Mouse (Mus musculus): ENCODE data around the gene Dlg2.

Dlg2 gene

GRCm38 (mm10) chr7:90539481-90540402 lies 63.3 kb downstream of the Dlg2 start:
- peak; percentile 24 for DNase-seq (ENCODE audit: low read depth, low spot score)

- DNase-seq (ENCODE audit: low read depth, low spot score), result no peak
These were observed 64.4 kb downstream of the Dlg2 start for GRCm38 (mm10) chr7:90540811-90541323.

DNA sequence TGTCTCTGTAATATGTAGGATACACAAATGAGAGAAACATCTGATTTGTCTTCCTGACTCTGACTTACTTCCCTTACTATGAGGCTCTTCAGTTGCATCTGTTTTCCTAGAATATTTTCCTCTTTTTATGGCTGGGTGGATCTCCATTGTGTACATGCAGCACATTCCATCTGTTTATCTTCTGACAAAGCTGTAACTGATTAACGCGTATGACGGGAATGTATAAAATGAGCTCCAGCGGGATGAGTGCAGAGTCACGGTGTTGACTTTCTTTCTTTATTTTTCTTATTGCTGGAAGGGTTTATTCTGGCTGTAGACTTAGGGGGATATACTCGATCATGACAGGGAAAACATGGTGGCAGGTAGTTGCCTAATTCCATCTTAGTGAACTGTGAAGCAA lies 76.9 kb downstream of the Dlg2 start:
- no peak for DNase-seq (ENCODE audit: low read depth, low spot score)

GRCm38 (mm10) chr7:90554421-90554820 lies 77.9 kb downstream of the Dlg2 start:
- no peak for DNase-seq (ENCODE audit: low read depth, low spot score)

- no peak for DNase-seq (ENCODE audit: low read depth, low spot score)
These were observed 92.7 kb downstream of the Dlg2 start for GRCm38 (mm10) chr7:90569130-90569529.

DNA sequence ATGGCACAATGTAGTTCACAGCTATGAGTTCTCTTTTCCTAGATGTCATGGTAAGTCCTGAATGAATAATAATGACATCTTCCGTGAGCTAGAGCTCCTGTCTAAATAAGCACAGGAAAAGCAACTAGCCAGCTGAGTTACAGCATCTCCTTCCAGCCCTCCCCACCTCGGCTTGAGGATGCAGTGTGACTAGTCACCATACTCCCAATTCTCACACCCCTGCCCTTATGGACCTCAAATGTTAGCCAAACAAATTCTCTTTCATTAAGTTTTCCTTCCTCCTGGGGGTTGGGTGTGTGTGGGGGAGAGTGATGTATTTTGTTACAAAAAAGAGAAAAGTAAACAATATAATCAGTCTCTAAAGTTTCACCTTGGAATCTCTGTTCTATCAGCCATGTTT lies 111.3 kb downstream of the Dlg2 start:
- DNase-seq (ENCODE audit: low read depth, low spot score), result no peak

- no peak for DNase-seq (ENCODE audit: low read depth, low spot score)
These were observed 111.8 kb downstream of the Dlg2 start for GRCm38 (mm10) chr7:90588318-90588717.

GRCm38 (mm10) chr7:90609764-90610163 lies 133.3 kb downstream of the Dlg2 start:
- no peak for DNase-seq (ENCODE audit: low read depth, low spot score)

GRCm38 (mm10) chr7:90630546-90630945 lies 154.1 kb downstream of the Dlg2 start:
- no peak for DNase-seq (ENCODE audit: low read depth, low spot score)

DNA sequence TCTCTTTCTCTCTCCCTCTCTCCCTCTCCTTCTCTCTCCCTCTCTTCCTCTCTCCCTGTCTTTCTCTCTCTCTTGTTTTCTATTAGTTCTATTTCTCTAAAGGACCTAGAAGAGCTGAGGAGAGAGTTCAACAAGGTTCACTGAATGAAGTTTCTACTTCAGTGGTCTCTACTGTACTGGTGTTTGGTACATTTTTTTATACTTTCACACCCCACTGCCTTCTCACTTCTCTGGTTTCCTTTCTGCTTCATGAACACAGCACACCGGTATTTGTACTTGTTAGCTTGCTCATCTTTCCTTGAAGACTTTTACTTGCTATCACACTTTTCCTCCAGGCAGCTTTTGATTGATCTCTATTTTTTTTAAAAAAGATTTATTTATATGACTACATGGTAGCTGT lies 173.0 kb downstream of the Dlg2 start:
- no peak for DNase-seq (ENCODE audit: low read depth, low spot score)

DNA sequence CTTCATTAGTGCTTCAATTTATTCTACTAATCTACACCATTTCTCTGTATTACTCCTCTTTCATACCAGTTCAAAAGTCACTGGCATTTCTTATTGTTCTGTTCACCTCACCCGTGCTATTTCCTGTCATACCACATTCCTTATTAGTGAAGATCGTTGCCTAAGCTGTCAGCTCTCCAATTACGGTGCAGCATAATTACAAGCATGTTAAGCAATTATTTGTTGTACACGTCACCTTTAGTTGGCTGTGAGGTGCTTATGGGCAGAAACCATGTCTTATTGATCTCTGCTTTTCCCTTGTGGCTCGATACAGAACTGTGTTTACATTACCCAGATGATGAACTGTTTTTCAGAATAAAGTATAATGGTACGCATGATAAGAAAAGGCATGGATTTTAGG lies 174.7 kb downstream of the Dlg2 start:
- DNase-seq (ENCODE audit: low read depth, low spot score), result no peak

DNA sequence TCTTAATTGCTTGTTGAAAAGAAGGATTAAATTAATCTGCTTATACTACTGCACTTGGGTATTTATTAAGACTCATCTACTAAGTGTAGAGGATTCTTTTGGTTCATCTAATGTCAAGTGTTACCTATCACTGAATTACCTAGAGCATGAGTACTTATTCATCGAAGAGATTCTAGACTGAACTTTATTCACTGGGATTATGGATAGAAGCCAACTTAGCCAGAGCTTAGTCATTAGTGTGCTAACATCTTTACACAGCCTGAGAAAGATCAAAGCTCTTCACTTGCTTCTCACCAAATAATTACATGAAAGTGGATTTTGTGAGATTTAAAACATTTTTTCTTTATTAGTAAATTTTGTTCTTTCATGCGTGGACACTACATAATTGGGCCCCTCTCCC lies 175.1 kb downstream of the Dlg2 start:
- no peak for DNase-seq (ENCODE audit: low read depth, low spot score)

GRCm38 (mm10) chr7:90658593-90658992 lies 182.1 kb downstream of the Dlg2 start:
- DNase-seq (ENCODE audit: low read depth, low spot score), result no peak

DNA sequence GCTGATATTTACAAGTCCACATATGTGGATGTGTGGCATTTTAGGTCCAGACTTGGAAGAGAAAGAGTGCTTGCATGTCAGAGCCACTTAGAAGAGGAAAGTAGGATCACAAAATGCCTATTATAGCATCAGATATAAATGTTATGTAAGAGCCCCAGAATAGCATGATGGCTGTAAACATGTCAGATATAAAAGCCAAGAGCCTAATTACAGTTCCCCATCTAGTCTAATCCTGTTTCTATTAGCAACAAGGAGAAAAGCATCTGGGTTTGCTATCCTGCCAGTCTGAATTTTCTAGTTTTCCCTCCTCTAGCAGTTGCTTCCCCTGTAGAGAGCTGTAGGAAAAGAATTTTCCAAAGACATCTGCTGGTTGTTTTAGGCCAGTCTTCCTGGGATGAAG lies 217.6 kb downstream of the Dlg2 start:
- DNase-seq (ENCODE audit: low read depth, low spot score), result peak; percentile 22

GRCm38 (mm10) chr7:90696181-90696950 lies 219.9 kb downstream of the Dlg2 start:
- no peak for DNase-seq (ENCODE audit: low read depth, low spot score)

- DNase-seq (ENCODE audit: low read depth, low spot score), result no peak
These were observed 226.8 kb downstream of the Dlg2 start for GRCm38 (mm10) chr7:90703163-90703852.

GRCm38 (mm10) chr7:90703951-90704350 lies 227.5 kb downstream of the Dlg2 start:
- no peak for DNase-seq (ENCODE audit: low read depth, low spot score)

- DNase-seq (ENCODE audit: low read depth, low spot score), result no peak
These were observed 257.6 kb downstream of the Dlg2 start for GRCm38 (mm10) chr7:90734086-90734485.

DNA sequence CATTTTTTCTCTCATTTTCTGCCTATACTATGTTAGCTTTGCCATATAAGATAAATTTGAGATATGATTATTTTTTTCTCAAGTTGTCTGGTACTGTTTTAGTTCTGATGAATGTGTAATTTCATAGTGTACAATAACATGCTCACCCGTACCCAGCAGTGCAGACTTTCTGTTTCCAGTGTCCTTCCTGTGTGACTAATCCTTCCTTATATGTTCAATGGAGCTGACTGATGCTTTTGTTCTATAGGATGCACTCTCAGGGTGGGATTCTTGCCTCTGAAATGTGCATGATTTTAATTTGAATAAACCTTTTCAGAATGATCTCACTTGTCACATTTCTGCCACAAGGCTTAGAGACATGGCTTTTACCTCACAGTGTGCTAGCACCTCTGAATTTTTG lies 259.9 kb downstream of the Dlg2 start:
- no peak for DNase-seq (ENCODE audit: low read depth, low spot score)

- no peak for DNase-seq (ENCODE audit: low read depth, low spot score)
These were observed 272.2 kb downstream of the Dlg2 start for GRCm38 (mm10) chr7:90748636-90749035.

GRCm38 (mm10) chr7:90787945-90788344 lies 311.5 kb downstream of the Dlg2 start:
- DNase-seq (ENCODE audit: low read depth, low spot score), result no peak

- DNase-seq (ENCODE audit: low read depth, low spot score), result no peak
These were observed 315.1 kb downstream of the Dlg2 start for GRCm38 (mm10) chr7:90791522-90791921.
